Mouse (Mus musculus) right cerebral cortex, adult 2 months (tissue): ENCODE measurements around the gene Oxgr1.
"Not testable (repeated sequence)": the region's sequence is repeated elsewhere in the genome, so short reads cannot be mapped to it uniquely, and the experiment has no call there.

ENCODE experiments used
- DNase-seq, 2 experiments: peaks; one replicate each; pipeline ENCODE4 v3.0.0; 2021 to 2022; ENCODE audit warnings: low spot score in 2 of 2

Oxgr1 gene

DNA sequence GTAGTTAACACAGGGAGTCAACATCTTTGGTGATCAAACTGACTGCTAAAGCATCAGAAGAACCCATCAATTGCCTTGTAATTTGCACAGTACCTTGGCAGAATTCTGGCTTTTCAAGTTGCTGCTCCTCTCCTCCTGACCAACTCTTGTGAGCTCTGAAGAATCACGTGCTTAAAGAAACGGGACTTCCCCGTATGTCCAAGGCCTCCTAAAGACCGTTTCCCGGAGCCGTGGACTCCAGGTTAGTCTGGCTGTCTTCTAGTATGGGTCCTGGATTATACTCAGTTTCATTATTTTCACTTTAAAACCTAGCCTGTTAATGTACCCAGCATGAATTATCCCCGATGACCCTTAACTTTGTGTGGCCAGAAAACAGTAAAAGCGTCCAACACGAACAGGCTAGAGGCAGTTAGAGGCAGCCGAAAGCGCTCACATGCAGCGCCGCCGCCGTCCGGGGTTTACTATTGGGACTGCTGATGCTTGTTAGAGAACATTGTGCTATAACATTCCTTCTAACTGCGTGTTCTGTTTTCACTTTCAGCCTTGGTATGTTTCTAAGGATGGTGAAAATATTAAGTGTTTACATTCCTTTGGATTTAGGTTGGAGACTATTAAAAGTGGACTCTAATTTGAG, at the start of gene Oxgr1:
TSS of gene Oxgr1 (minus strand) at position 249 of the 634 bp plus-strand sequence.
- no peak for DNase-seq

DNA sequence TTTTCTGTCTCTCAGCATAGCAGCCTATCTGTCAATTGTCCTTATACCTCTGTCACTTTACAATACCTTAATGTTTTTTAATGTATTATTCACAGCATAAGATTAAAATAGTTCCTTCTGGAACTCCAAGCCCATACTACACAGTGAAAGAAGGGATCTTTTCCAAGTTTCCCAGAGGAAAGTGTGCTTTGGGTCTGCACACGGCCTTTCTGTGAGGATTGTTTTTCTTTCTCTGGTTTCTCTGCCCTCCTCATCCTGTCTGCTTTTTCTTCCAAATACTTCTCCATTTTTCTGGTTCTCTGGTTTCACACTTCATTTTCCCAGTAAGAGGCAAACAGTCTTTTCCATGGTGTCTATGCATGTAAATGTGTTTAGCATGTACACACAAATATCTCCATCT, 48.2 kb upstream of the Oxgr1 start:
- no peak for DNase-seq

DNA sequence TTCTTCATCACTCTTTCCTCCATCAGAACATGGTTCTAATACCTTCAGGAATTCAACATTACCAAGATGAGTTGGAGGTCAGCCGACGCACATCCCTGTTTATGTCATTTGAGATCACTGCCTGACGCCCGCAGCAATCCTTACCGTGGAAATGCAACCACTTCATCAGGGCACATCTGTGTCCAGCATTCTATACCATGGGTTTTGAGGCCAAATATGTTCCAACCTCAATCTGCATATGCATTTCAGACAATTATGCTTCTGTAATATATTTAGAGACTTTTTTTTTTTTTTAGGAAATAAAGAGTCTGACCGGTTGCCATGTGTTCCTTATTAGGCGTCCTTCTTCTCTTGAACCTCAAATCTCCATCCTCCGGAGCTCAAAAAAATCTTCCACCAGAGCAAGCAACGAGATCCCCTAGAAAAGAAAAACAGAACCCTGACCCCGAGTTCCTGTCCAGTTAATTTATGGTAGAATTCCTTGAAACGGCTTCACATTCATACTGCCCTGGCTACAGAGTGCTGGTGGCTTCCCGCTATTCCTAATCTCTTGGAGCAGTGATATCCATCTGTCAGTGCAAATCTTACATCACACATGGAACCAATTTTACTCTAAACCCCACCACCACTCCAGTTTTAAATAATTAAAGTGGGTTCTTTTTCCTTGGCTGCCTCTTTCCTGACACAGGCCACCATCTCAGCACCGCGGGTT, 47.6 kb upstream of the Oxgr1 start:
- DNase-seq = no peak

DNA sequence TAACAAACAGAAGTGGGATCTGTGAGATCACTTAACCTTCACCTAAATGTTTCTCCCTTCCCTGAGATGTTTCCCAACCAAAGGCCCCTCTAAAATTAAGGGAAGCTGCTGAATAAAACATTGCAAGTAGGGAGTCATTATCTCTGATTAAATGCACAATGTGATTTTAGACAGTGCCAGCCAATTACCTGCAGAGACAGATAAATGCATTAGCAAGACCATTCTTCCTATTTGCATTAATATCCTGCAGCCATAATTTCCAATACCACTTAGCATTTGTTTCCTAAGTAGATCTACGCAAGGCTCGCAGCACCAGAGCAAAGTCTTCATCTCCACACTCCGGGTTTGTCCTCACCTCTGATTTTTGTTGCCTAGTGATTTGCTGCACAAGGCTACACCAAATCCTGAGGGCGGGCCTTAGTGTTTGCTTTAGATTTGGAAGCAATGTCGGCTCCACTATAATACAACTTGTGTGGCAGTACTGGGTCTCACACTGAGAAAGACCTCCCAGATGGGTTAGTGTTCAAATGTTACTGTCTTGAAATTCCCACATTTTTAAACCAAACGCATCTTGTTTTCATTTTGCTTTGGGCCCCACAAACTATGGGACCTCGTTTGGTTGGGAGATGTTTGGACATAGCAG, 46.9 kb upstream of the Oxgr1 start:
- no peak for DNase-seq

DNA sequence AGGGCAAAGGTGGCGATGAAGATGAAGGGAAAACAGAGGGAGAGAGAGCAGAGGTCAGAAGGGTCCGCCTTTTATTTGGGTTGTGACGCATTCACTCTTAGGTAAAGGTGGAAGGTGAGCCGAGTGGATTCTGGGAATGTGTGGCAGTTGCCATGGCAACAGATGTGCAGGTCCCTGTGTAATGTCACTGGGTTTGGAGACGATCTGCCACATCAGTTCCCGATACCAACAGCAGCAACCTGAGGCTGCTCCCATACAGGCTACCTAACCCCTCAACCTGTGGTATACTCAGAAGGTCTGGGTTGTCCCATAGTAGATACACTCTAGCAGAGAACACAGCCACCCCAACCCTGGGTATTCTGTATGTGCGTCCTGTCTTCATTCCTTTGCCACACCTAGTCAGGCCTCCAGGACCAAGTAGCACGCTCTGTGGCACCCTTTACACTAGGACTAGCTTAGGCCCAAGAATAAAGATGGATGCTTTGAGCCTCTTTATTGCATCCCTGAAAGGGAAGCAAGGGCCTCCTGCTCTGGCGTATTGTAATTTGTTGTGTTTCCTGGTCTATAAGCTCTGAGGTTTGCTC, 41.9 kb upstream of the Oxgr1 start:
- DNase-seq = no peak

DNA sequence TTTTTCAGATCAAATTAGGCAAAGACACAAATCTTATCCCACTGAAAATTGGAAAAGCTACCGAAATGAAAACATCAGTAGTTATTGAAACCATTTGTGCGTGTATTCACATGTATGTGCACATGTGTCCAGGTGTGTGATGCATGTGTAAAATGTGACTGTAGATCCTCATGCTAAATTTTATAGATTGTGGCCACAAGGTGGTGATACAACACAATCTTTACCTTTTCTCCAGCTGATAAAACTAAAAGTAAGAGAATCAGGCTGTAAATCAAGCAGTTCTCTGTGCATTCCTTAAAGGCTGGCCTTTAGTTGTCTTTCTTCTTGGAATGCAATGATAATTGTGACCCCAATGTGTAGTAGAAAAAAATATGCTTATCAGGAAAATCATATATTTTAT, 34.0 kb upstream of the Oxgr1 start:
- DNase-seq = peak; percentile 10 to 56

DNA sequence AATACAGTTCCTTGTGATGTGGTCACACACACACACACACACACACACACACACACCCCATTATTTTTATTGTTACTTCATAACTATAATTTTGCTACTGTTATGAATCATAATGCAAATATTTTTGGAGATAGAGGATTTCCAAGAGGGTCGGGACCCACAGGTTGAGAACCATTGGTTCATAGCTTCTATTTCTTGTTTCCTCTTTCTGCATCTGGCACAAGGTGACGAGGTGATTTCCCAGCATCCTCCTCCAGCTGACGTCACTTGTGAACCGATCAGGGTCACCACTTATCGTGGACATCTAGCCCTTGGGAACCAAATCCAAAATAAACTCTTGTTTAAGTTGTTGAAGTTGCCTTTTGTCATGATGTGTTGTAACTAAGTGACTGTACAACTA, 33.5 kb upstream of the Oxgr1 start:
- no peak for DNase-seq

DNA sequence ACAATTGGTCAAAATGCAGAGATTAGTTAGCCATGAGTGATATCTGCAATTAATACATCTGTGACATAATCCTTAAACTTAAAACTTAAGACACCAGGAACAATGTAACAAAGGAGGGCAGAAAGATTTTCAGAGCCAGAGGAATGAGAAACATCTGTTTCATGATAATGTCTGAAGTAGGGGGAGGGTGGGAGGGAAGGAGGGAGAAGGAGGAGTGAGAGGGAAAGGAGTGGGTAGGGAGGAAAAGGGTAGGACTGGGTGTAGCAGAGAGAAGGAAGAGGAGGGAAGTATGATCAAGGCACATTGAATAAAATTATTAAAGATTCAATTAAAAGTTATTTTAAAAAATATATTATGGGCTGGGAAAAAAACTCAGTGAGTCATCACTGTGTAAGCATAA, 32.0 kb upstream of the Oxgr1 start:
- DNase-seq = no peak

DNA sequence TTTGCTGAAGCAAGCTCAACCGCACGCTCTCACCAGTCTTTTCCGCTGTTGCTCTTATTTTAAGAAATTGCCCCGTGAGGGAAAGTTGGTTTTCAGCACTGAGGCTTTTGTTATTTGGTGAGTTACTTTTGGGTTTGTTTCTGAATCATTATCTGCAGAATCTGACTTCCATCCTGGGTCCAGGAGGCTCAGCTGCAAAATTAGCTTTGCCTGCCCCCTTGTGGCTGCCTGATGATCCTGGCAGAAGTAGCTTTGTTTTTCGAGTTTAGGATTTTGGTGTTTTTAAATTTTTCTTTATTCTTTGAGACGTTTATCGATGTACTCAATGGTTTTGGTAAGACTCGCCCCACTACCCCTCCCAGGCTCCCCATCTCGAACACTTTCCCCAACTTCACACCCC, 18.9 kb upstream of the Oxgr1 start:
- DNase-seq = peak; percentile 79 to 80

DNA sequence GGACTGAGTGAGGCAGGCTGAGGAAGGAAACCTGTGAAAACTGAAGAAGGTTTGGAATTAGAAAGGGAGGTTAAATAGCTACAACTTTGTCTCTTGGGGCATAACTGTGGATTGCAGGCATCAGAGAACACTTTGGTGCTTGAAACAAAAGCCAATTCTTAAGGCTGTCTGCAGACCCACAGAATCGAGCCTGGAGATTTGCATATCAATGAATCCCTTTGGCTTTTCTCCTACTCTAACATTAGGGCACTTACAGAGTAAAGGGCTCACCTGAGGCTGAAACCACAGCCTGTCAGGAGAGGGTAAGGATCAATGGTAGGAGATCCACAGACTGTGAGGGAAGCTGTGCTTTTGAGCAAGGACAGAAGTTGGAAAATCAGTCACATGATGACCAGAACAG, 8.8 kb downstream of the Oxgr1 start:
- no peak for DNase-seq

DNA sequence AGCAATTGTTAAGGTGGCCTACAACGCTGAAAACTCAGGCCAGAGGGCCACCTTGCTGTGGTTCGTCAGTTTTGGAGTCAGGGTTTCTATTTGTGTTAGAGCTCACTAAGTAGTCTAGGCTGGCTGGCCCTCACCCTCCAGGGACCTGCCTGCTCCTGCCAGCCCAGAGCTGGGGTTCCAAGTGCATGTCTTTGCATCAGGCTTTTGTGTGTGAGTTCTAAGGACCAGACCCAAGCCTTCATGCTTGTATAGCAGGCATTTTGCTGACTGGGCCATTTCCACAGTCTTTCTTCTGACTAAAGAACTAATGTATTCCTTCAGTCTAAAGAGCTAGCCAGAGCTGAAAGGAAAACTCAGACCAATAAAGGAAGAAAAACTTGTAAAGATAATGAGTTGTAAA, 22.3 kb downstream of the Oxgr1 start:
- DNase-seq = no peak

DNA sequence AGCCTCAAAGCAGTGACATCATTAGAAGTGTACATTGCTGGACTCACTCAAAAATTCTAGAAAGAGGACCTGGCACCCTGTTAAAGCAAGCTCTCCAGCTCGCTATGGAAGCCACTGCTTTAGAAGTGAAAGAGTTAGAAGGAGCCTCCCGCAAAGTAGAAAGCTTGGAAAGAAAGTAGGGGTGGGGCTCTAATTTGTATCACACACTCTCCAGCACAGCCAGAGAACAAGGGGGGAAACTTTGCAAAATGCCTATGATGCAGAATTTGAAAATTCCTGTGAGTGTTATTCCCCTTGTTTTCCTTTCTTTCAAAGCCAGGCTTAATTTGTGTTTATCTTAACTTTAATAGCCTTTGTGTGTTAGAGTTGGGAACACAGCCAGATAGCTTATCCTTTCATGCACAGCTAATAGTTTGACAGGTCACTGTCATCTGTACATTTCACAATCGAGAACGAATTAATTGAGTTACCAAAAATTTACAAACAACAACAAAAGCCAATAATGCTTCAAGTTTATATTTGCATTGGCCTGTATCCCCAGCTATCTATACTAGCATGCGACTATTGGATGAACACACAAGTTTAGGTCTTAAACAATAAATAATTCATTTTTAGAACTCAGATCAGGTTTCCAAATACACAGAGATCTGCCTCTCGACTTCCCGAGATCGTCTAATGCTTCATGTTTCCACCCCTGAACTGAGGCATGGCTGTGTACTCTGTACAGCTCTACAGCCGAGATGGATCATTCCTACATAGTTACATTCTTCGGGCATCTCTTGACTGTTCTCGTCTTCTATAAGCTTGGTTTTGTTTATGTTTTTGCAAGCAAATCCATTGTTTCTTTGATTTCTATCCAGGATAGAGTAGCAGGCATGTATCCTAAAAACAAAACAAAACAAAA, 32.0 kb downstream of the Oxgr1 start:
- no peak for DNase-seq

DNA sequence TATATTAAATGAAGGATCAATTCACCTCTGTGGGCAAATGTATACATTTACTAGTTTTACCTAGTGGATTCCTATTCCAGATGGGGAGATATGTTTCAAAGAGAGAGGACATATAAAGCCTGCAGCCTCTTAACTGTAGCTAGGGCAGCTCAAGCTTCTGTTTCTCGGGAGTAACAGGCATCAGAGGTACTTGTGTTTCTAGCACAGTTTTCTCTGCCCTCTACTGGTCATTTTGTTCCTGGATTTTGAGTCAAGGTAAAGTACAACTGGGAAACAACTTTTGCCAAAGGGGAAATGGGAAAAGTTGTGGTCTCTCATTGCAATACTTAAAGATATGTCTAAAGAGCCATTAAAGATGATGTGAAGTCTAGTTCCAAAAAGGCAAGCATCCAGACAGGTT, 37.1 kb downstream of the Oxgr1 start:
- peak in 1 of 2 experiments; percentile 11 for DNase-seq

DNA sequence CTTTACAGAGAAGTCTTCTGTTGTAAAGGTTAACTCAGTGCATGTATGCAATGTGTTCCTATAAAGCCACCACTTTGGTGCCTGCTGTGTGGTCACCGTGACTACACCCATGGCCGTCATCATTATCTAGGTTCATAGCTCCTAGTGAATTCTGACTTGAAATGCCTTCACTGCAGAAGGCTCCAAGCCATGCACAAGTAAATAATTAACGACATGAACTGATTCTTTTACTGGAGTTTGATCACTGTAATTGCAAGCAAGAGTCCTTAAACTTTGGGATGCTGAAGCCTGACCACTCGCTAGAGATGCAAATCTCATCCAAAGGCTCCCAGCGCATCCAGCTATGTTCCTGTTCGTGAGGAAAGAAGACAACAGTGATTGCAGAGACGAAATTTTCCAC, 38.6 kb downstream of the Oxgr1 start:
- DNase-seq = no peak

DNA sequence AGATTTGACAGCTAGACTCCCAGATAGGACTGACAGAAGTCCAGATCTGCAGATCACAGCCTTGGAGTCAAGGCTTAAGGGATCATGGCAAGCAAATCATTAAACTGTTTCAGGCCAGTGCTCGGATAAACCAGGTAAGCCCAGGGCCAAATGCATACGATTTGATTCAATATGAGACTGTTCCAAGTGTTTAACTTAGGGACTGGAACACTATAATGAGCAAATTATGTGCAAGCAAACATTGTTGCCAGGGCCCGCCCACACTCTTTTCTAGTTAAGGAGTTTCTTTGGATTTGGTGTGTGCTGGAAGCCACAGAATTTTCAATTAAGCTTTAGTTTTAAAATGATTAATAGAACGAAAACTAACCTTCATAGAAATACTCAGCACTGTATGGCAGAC, 39.6 kb downstream of the Oxgr1 start:
- DNase-seq = peak; percentile 6 to 25

DNA sequence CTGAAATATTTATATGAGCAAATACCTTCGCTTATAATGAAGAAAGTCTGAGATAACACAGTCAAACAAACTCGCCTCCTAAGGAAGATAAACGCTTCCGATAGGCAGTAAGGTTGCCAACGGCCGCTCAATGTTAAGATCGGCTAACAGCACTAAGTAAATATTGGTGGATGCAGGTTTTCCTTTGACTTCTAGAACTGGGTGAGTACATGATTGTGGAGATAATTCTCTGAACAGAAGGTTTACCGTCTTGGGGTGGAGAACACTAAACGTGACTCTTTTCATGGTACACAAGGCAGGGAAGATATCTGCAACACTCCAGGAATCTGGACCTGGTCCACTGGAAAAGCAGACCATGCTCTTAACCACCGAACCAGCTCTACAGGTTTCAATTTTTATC, 52.6 kb downstream of the Oxgr1 start:
- no peak for DNase-seq

DNA sequence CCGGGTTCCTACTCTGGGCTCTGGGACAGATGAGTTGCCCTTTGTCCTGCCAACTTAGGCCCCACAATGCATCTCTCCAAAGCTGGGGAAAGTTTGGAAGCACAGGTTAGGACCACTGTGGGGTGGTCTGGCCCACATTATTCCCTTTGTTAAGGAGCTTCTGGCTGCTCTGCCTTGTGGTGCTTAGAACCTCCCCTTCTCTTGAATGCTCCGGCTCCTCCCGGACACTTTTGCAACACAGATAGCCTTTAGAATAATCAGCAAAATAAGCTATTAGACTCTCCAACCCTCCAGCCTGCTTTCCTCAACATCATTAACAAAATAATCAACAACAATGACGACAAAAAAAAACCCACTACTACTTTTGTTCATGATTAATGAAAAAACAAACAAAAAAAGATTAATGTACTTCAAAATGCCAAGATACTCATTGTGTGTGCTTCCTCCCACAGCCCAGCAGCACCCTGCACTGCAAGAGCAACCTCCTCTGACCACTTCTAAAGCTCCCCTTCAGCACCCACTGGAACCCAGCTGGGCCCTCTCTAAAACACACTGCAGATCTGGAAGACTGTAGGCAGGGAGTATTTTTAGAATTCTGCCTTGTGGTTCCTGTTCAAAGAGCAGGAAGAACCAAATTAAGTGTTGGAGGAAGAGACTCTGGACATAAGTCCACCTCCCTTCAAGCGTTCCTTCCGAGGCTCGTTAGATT, 53.1 kb downstream of the Oxgr1 start:
- peak in 1 of 2 experiments; percentile 3 for DNase-seq

DNA sequence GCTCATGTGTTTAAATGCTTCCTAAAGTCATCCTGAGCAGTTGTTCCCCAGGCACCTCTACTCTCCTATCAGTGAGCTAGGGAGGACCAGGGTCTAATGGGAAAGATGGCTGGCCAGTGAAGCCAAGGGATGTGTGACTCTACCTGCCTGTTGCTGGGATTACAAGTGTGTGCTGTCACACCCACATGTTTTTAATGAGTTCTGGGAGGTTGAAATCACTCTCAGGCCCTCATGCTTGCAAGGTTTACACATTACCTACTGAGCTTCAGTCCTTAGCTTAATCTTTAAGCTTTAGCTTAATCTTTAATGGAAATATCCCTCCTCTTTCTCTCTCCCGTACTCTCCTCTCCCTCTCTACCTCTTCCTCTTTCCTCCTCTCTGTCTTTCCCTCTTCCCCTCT, 55.0 kb downstream of the Oxgr1 start:
- no peak for DNase-seq

DNA sequence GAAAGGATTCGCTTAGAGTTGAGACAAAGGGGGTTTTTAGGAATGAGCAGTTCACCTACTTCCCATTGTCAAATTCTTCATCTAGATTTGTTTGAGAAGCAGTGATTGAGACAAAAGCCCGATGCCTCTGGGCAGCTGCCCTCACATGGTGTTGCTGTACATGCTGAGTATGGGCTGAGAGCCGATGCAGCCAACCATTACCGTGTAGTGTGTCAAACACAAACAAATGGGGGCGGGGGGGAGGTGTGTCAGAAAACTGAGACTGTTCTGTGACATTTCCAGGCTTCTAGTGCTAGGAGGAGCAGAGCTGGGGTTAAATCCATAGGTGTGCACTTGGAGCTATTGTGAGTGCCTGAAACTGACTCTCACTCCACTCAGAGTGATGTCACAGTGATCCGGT, 55.5 kb downstream of the Oxgr1 start:
- no peak for DNase-seq

DNA sequence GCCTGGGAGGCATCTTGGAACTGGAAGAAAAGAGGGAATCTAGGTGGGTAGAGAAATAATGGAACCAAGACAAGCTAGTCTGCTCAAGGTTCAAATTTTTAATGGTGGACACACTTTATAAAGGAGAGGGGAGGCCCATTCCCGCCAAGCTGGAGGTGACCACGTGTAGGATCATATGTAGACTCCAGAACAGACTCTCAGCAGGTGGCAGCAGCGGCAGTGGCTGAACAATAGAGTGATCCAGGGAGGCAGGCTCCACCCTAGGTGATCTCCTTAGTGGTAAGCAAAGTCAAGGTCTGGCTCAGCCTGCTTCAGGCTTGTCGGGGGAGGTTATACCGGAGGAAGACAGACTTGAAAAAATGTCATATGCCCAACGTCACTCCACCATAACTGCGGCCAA, 55.9 kb downstream of the Oxgr1 start:
- not testable (repeated sequence) for DNase-seq

DNA sequence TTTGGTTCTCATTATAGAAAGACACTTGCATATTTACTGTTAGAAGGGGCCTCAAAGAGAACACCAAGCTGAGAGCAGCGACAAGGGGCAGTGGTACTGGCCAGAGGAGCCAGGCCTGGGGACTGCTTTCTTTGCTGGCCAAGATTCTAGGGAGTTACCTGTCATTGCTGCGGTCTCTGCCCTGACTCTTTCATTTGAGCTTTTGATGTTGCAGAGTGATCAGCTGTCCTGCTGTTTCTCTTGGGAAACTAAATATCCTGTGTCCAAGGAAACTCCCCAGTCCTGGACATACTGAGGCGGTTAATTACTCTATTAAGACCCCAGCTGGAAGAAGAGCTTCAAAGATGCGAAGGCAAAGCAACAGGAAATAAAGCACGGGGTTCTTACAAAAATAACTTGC, 60.9 kb downstream of the Oxgr1 start:
- DNase-seq = no peak
